Mouse (Mus musculus) liver, embryonic 14.5 days (tissue): ENCODE measurements at regions not wholly inside any gene's neighbourhood (a gene's known extent, or its start where the extent isn't known, plus 50 kb on each side); places are given as distances from the start of the nearest gene placed in this dataset.

Experiments
- CTCF ChIP-seq: IDR thresholded peaks from 2 replicates; pipeline ENCODE4 v1.5.1; 2016; ENCODE audit warnings: antibody characterized with exemption, low read depth, control low read depth
- EP300 ChIP-seq: IDR thresholded peaks from 2 replicates; pipeline ENCODE4 v1.6.1; 2016; ENCODE audit warnings: antibody characterized with exemption, low read depth

DNA sequence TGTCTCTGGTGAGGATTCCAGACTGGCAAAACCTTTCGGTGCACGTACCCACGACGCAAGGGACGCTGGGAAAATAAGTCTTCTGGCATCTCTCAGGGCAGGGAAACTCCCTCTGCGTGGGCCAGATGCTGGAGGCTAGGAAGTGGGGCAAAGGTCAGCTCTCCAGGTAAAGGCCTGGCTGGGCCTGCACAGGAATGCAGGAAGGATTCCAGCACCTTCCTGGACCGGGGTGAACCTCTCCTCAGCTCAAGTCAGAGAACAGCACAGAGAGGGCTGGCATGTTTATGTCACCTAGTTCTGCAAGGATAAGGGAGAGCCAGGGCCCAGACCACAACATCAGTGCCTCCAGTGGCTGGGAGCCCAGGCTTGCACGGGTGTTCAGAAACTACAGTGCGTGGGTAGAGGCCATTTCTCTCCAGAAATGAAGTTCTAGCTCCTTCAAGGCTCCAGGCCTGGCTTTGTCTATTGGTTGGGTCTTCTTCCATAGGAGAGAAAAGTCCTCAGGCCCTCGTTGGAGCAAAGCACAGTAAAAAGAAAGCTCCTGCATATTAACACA, 74.9 kb upstream of the Ptpn1 start:
- TF ChIP-seq CTCF = no peak
- no peak for TF ChIP-seq EP300
